Mouse (Mus musculus): ENCODE data around the gene Prim1.
"Not testable (repeated sequence)": the region's sequence is repeated elsewhere in the genome, so short reads cannot be mapped to it uniquely, and the experiment has no call there.

Gene Prim1

DNA sequence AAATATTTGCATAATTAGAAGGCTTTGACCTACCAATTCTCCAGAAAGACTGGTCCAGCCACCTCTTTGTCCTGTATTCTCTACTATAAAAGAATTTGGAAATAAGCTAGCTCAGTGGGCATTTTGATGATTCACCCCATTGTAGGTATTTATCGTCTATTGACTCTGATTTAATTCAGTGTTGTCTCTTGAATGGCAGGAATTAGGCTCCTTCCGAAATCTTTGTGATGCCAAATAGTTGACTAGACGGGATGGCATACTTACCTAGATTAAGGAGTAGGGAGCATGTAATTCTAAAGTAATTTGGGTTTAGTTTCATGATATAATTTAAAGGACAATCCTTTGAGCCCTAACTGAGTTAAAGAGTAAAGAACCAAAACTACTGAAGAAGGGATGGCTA, 23.0 kb downstream of the Prim1 start:
- no peak for DNase-seq (ENCODE audit: low spot score in 2 of 2)

DNA sequence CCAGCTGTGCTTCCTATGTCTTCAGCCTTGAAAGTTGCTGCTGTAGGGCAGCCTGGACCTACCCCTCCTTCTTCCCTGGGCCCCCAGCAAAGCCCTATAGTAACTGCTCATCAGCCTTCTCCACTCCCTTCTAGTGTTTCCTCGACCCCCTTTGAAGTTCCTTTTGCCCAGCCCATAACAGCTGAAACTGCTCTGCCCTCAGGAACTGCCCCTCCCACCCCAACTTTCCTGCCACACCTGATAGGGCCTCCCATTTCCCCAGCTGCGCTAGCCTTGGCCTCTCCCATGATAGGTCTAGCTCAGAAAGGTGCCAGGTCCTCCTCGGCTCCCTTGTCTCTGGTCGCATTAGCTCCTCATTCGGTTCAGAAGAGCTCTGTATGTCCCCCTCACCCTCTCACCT, 24.2 kb downstream of the Prim1 start:
- DNase-seq (ENCODE audit: low spot score in 2 of 2): no peak

DNA sequence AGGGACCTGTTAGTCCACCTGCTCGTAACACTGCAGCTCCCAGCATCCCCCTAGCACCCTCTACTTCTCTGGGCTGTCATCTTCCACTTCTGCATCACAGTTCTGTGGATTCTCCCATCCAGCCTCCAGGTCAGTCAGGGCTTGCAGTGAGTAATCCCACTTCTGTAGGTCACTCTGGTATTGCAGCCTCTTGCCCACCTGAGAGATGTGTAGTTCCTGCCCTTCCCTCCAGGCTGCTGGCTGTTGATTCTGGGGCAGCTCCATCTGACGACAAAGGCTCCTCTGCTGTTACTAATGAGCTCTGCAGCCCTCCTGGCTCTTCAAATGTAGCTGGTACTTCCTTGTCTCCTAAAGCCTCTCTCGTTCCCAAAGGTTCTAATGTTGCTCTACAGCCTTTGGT, 24.9 kb downstream of the Prim1 start:
- no peak for DNase-seq (ENCODE audit: low spot score in 2 of 2)

DNA sequence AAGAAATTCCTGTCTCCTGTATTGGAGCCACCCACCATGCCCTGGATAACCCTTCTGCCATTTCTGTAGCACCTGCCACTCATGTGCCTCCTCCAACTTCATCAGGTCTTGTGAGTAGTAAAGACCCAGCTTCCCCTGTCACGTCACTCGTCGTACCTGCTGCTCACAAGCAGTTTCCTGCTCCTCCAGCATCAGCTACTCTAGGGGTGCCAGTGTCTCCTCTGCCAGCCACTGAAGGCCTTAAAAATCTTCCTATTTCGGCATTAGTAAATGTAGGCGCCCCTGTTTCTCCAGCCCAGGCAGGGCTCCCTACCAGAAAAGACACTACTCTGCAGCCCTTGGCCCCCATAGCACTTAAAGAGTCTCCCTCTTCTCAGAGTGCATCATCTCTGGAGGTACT, 25.3 kb downstream of the Prim1 start:
- no peak for DNase-seq (ENCODE audit: low spot score in 2 of 2)

DNA sequence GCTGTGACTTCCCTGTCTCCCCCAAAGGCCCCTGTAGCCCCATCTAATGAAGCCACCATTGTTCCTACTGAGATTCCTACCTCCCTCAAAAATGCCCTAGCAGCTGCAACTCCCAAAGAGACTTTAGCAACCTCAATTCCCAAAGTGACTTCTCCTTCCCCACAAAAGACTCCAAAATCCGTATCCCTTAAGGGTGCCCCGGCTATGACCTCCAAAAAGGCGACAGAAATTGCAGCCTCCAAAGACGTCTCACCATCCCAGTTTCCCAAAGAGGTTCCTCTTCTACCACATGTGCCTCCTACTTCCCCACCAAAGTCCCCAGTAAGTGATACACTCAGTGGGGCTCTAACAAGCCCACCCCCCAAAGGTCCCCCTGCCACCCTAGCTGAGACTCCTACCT, 26.7 kb downstream of the Prim1 start:
- no peak for DNase-seq (ENCODE audit: low spot score in 2 of 2)

DNA sequence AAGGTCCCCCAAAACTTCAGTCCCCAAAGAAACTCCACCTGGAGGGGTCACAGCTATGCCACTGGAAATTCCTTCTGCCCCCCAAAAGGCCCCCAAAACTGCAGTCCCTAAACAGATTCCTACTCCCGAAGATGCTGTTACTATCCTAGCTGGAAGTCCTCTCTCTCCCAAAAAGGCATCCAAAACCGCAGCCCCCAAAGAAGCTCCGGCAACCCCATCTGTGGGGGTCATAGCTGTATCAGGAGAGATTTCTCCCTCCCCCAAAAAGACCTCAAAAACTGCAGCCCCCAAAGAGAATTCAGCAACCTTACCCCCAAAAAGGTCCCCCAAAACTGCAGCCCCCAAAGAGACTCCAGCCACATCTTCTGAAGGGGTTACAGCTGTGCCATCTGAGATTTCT, 27.5 kb downstream of the Prim1 start:
- DNase-seq (ENCODE audit: low spot score in 2 of 2): no peak

DNA sequence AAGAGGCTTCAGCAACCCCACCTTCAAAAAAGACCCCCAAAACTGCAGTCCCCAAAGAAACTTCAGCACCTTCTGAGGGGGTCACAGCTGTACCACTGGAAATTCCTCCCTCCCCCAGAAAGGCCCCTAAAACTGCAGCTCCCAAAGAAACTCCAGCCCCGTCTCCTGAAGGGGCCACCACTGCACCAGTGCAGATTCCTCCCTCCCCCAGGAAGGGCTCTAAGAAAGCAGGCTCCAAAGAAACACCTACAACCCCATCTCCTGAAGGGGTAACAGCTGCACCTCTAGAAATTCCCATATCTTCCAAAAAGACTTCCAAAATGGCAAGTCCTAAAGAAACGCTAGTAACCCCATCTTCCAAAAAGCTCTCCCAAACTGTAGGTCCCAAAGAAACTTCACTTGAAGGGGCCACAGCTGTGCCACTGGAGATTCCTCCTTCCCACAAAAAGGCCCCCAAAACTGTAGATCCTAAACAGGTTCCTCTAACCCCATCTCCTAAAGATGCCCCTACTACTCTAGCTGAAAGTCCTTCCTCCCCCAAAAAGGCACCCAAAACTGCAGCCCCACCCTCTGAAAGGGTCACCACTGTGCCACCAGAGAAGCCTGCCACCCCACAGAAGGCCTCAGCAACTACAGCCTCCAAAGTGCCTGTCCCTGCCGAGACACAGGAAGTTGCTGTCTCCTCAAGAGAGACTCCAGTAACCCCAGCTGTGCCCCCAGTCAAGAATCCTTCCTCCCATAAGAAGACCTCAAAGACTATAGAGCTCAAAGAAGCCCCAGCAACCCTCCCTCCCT, 28.3 kb downstream of the Prim1 start:
- DNase-seq (ENCODE audit: low spot score in 2 of 2): no peak

DNA sequence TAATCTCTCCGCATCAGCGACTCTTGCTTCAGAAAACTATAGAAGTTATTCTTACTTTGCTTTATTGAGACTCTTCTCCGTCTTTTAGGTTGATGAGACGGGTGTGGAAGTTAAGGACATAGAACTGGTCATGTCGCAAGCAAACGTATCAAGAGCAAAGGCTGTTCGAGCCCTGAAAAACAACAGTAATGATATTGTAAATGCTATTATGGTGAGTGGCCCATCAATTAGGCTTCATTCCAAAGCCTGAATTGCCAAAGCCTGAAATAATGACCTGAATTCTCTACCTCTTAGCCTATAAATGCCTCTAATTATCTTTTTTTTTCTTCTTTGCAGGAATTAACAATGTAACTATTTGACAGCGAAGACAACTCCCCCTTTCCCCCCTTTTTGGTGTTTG, 33.2 kb downstream of the Prim1 start:
- no peak for DNase-seq (ENCODE audit: low spot score in 2 of 2)

DNA sequence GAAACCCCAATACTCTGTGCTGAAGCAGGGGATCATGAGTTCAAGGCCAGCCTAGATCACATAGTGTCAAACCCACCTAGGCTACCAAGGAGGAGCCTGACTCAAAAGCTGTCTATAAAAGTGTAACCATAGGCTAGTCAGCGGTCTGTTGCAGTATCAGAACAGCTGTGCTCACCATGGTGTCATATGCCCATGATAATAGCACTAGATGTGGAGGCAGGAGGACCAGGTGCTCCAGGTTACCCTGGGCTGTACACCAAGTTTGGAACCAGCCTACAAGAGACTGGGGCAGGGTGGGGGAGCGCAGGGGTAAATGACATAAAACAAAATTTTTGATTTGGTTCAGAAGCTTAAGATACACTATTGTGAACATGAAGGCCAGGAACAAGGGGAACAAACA, 34.8 kb downstream of the Prim1 start:
- DNase-seq (ENCODE audit: low spot score in 2 of 2): no peak

DNA sequence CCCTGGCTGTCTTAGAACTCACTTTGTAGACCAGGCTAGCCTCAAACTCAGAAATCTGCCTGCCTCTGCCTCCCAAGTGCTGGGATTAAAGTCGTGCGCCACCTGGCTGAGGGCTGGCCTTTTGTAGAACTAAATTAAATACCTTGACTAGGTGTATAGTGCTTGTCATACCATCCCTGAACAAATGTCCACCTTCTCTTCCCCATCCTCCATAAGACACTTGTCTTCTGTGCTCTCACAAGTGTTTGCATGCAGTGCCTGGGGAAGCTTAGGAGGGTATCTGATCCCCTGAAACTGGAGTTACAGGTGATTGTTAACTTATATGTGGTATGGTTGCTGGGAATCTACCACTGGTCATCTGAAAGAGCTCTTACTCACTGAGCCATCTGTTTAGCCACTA, 35.4 kb downstream of the Prim1 start:
- no peak for DNase-seq (ENCODE audit: low spot score in 2 of 2)

DNA sequence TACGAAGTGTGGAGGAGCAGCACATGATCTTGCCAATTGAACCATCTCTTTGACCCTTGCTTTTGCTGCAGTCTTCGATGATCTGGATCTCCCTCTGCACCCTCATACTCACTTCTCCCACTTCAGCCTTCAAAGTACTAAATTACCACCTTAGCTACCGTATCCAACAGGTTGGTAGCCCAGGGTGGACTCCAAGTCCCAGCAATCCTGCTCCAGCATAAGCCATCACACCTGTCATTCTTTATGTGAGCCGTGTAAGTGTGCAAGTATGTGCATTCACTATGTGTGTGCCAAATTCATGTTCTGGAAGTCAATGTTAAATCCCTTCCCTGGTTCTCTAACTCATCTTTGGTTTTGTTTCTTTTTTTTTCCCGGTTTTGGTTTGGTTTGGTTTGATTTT, 36.6 kb downstream of the Prim1 start:
- no peak for DNase-seq (ENCODE audit: low spot score in 2 of 2)

DNA sequence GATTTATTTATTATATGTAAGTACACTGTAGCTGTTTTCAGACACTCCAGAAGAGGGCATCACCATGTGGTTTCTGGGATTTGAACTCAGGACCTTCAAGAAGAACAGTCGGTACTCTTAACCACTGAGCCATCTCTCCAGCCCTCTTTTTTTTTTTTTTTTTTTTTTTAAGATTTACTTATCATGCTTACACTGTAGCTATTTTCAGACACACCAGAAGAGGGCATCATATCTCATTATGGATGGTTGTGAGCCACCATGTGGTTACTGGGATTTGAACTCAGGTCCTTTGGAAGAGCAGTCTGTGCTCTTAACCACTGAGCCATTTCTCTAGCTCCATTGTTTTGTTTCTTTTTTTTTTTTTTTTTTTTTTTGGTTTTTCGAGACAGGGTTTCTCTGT, 37.2 kb downstream of the Prim1 start:
- DNase-seq (ENCODE audit: low spot score in 2 of 2): not testable (repeated sequence)

DNA sequence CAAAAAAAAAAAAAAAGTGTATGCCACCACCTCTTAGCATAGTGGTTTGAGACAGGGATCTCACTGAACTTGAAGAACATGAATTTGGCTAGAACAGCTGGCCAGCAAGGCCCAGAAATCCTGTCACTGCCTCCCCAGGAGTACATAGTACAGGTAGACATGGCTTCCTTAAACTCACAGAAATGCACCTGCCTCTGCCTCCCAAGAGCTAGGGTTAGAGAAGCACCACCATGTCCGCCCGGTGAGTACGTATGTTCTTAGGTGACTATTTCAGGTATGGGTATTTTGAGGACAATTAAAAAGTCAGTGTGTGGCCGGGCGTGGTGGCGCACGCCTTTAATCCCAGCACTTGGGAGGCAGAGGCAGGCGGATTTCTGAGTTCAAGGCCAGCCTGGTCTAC, 38.0 kb downstream of the Prim1 start:
- no peak for DNase-seq (ENCODE audit: low spot score in 2 of 2)

DNA sequence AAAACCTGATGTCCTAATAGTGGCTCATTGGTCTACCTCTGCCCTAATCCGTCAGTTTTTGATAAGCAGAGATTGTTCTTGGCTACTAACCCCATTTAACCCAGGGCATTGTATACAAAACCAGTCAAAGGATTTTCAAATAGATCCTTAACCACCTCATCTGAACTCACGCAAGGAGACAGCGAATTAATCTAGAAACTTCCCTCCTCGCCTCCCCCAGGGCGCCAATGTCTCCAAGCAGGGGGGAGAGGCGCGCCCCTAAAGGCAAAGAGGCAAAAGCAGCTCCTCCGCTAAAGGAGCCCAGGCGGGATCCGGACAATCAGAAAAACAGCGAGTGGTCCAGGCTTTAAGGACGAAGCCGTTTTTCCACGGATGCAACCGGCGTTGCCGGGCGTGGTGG, 43.2 kb downstream of the Prim1 start:
- DNase-seq (ENCODE audit: low spot score in 2 of 2): no peak

DNA sequence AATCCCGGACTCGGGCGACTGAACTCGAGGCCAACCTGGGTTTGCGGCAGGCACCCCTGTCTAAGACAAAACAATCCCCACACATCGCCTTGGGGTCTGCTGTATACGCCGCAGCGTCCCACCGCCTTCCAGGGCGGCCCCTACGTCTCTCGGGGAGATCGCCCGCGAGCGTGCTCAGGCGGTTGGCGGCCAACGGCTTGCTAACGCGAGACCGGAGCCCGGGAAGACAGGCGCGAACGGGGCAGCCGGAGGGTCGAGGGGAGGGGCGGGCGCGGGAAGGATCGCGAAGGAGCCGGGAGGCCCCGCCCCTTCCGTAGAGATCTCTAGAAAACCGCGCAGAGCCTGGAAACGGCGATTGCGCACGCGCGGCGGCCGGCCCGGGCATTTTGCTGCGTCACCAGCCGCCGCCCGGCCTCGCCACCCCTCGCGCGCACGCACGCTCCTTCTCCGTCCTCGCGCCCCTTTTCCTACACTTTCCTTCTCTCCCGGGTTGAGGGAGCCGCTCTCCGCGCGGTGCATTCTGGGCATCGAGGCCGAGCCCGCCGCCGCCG, 43.7 kb downstream of the Prim1 start, which contains the start of gene Ptges3:
Ptges3 (plus strand) TSS at position 354 of the 551 bp plus-strand sequence.
- DNase-seq (ENCODE audit: low spot score in 2 of 2): peak; percentile 95 to 97

DNA sequence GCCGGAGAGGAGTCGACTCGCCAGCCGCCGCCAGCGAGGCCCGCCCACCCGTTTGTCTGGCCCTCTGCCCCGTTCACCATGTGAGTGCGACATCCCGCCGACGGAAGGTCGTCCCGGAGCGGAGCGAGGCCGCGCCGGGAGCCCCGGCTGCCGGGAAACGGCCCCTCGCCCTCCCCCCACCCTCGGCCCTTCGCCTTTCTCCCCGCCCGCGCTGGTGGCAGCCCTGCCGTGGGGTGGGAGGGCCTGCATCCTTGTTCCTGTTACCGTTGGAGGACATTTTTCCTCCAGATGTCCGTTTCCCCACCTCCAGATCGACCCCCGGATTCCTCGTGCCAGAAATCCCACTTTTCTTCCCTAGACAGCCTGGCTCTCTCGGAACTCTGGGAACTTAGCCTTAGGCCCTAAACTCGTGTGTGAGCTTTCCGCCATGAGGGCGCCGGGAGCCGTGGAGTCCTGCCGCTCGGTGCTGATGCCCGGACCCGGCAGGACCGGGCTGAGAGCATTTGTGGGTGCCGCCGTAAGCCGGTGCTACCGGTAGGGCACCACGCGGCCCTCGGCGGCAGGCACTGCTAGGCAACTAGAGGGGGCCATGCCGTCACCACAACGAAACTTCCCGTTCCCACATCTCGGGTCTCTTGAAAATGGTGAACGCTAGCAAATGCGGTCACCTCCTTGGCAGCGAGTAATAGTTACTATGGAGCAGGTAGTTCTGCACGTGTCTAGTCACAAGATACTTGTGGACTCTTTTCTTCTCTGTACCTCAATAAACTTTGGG, 44.4 kb downstream of the Prim1 start:
- peak; percentile 39 to 56 for DNase-seq (ENCODE audit: low spot score in 2 of 2)

DNA sequence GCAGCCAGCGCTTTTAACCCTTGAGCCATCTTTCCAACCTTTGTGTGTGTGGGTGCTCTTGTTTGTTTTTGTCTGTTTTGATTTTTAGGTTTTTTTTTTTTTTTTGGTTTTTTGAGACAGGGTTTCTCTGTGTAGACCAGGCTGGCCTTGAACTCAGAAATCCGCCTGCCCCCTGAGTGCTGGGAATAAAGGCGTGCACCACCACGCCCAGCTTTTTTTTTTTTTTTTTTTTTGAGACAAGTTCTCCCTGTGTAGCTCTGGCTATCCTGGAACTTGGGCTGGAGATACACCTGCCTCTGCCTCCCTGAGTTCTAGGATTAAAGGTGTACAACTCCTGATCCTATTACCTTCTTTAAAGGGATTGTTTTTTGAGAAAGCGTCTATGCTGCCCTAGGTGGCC, 46.1 kb downstream of the Prim1 start:
- DNase-seq (ENCODE audit: low spot score in 2 of 2): no peak

DNA sequence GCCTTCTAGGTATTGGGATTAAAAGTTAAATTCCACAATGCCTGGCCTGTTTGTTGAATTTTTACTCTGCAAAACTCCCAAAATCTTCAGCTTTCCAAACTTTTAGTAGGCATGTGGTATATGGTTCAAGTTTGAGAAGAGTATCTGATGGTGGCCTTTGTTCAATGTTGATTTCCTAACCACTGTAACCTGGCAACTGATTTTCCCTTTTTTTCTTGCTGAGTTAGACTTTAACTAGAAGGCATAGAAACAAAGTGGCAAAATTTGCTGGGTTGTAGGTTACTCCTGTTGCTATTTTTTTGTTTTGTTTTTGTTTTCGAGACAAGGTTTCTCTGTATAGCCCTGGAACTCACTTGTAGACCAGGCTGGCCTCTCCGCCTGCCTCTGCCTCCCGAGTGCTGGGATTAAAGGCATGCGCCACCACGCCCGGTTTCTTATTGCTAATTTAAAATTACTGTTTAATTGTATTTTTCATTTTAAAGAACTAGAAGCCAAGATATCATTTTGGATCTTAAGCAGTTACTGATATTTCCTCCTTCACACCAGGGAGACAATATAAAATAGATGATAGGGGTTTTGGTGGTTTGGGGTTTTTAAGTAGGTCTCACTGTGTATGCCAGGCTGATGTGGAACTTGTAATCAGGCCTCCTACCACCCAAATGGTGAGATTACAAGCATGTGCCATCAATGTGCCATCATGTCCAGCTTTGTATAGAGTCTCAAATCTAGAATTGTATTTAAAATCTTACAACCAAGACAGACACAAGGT, 47.4 kb downstream of the Prim1 start:
- no peak for DNase-seq (ENCODE audit: low spot score in 2 of 2)

DNA sequence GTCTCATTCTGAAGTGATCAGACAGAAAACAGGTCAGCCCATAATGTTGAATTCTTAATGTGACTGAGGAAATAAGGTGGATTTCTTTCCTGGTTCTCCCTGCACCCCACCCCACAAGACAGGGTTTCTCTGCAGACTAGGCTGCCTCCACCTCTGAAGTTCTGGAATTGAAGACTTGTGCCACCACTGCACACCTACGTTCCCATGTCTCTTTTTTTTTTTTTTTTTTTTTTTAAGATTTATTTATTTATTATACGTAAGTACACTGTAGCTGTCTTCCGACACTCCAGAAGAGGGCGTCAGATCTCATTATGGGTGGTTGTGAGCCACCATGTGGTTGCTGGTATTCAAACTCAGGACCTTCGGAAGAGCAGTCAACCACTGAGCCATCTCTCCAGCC, 51.1 kb downstream of the Prim1 start:
- no peak for DNase-seq (ENCODE audit: low spot score in 2 of 2)

DNA sequence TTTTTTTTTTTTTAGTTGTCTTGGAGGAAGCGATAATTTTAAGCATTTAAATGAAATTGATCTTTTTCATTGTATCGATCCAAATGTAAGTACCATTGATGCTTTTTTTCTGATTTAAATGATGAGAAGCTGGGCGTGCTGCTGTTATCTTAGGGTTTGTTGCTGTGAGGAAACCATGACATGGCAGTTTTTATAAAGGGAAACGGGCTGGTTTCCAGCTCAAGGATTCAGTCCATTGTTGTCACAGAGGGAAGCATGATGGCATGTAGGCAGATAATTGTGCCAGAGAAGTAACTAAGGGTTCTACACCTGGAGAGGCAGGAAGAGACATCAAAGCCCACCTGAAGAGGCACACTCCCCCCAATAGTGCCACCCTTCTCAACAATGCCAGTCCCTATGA, 54.2 kb downstream of the Prim1 start:
- no peak for DNase-seq (ENCODE audit: low spot score in 2 of 2)

DNA sequence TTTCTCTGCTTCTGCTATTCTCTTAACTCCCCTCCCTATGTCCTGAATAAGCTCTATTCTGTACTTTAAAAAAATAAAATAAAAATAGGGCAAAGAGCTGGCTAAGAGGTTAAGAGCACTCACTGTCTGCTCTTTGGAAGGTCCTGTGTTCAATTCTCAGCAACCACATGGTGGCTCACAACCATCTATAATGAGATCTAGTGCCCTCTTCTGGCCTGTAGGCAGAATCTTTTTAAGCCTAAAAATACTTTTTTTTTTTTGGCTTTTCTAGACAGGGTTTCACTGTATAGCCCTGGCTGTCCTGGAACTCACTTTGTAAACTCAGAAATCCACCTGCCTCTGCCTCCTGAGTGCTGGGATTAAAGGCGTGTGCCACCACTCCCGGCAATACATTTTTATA, 55.5 kb downstream of the Prim1 start:
- not testable (repeated sequence) for DNase-seq (ENCODE audit: low spot score in 2 of 2)

DNA sequence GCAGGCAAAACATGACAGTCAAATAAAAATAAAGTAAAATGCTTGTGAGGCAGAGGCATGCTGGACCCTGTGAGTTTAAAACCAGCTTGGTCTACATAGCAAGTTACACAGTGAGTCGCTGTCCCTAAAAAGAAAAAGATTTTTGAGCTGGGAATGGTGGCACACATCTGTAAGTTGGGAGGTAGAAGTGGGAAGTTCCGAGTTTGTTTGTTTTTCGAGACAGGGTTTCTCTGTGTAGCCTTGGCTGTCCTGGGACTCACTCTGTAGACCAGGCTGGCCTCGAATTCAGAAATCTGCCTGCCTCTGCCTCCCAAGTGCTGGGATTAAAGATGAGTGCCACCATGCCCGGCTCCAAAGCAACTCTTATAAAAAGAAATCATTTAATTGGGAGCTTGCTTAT, 63.3 kb downstream of the Prim1 start:
- DNase-seq (ENCODE audit: low spot score in 2 of 2): not testable (repeated sequence)
